Mouse (Mus musculus) MEL (cell line): ENCODE measurements around the gene Gpr171. TPM values are rescaled to one million over a fixed set of nuclear protein-coding genes. Genes with fewer than 3 reads are reported as not detected.
"Not testable (repeated sequence)": the region's sequence is repeated elsewhere in the genome, so short reads cannot be mapped to it uniquely, and the experiment has no call there.

Experiments used
- DNase-seq: peaks from one replicate; pipeline ENCODE4 v3.0.0; 2011; ENCODE audit warnings: low read depth, low spot score
- H3K27ac ChIP-seq: 2 replicates; pipeline ENCODE4 v1.5.1; 2012; ENCODE audit warnings: low read depth, mild to moderate bottlenecking, control low read depth, low read length, moderate library complexity; ENCODE audit not compliant: control insufficient read depth
- H3K27me3 ChIP-seq, 2 experiments: fragments of 150-350 bp in 1 of 2; sonication (generic) in 1 of 2; 2 replicates each; pipeline ENCODE4 v1.6.1; 2012; ENCODE audit warnings: low read length in 2 of 2, mild to moderate bottlenecking in 2 of 2, improper control_type of control experiment in 1 of 2, moderate library complexity in 1 of 2; ENCODE audit not compliant: insufficient read depth in 2 of 2, control insufficient read depth in 1 of 2
- H3K36me3 ChIP-seq, 2 experiments: 2 replicates each; pipeline ENCODE4 v1.6.1; 2012 to 2014; ENCODE audit warnings: low read length in 2 of 2, improper control_type of control experiment in 1 of 2, inconsistent platforms in 1 of 2, mild to moderate bottlenecking in 1 of 2; ENCODE audit not compliant: insufficient read depth in 2 of 2, control insufficient read depth in 1 of 2
- H3K4me1 ChIP-seq, 2 experiments: fragments of 150-350 bp in 1 of 2; sonication (generic) in 1 of 2; 2 replicates each; pipeline ENCODE4 v1.6.1; 2012; ENCODE audit warnings: low read length in 2 of 2, improper control_type of control experiment in 1 of 2, mild to moderate bottlenecking in 1 of 2; ENCODE audit not compliant: insufficient read depth in 2 of 2, control insufficient read depth in 1 of 2
- H3K4me3 ChIP-seq, 2 experiments: fragments of 150-350 bp in 1 of 2; sonication (generic) in 1 of 2; 2 replicates each; pipeline ENCODE4 v1.5.1; 2012; ENCODE audit warnings: low read depth in 2 of 2, low read length in 2 of 2, mild to moderate bottlenecking in 2 of 2, moderate library complexity in 2 of 2, control low read depth in 1 of 2, improper control_type of control experiment in 1 of 2; ENCODE audit not compliant: control insufficient read depth in 1 of 2, insufficient read depth in 1 of 2
- H3K79me2 ChIP-seq: 2 replicates; pipeline ENCODE4 v1.6.1; 2012; ENCODE audit warnings: mild to moderate bottlenecking, low read length, moderate library complexity; ENCODE audit not compliant: control insufficient read depth, poor library complexity, insufficient read depth
- H3K9ac ChIP-seq: 2 replicates; pipeline ENCODE4 v1.6.1; 2012; ENCODE audit warnings: low read depth, mild to moderate bottlenecking, control low read depth, low read length, moderate library complexity; ENCODE audit not compliant: control insufficient read depth, poor library complexity, severe bottlenecking
- H3K9me3 ChIP-seq: fragments of 150-350 bp; sonication (generic); replicated peaks from 2 replicates; pipeline ENCODE4 v1.6.1; 2012; ENCODE audit warnings: mild to moderate bottlenecking, low read length, improper control_type of control experiment, moderate library complexity; ENCODE audit not compliant: insufficient read depth
- CHD1 ChIP-seq: IDR thresholded peaks from 2 replicates; pipeline ENCODE4 v1.6.1; 2012; ENCODE audit warnings: low read depth, mild to moderate bottlenecking, inconsistent platforms, low read length, improper control_type of control experiment
- CTCF ChIP-seq, 3 experiments: IDR thresholded peaks in 2 of 3; conservative IDR thresholded peaks in 1 of 3; 2 replicates each; pipeline ENCODE4 v1.5.1; 2011 to 2012; ENCODE audit warnings: low read length in 3 of 3, low read depth in 2 of 3, mild to moderate bottlenecking in 2 of 3, improper control_type of control experiment in 1 of 3, inconsistent platforms in 1 of 3, mixed read lengths in 1 of 3, moderate library complexity in 1 of 3; ENCODE audit not compliant: control insufficient read depth in 1 of 3, insufficient read depth in 1 of 3, poor library complexity in 1 of 3, severe bottlenecking in 1 of 3
- ELF1 ChIP-seq: IDR thresholded peaks from 2 replicates; pipeline ENCODE4 v1.6.1; 2014; ENCODE audit warnings: low read depth, mild to moderate bottlenecking, inconsistent platforms, low read length, improper control_type of control experiment, moderate library complexity
- EP300 ChIP-seq, 2 experiments: IDR thresholded peaks; 2 replicates each; pipeline ENCODE4 v1.6.1; 2011; ENCODE audit warnings: improper control_type of control experiment in 2 of 2, low read length in 2 of 2, low read depth in 1 of 2, mild to moderate bottlenecking in 1 of 2
- ETS1 ChIP-seq: IDR thresholded peaks from 2 replicates; pipeline ENCODE4 v1.6.1; 2012; ENCODE audit warnings: low read depth, mild to moderate bottlenecking, inconsistent platforms, low read length, improper control_type of control experiment, moderate library complexity
- GABPA ChIP-seq: IDR thresholded peaks from 2 replicates; pipeline ENCODE4 v1.6.1; 2012; ENCODE audit warnings: low read depth, mild to moderate bottlenecking, inconsistent platforms, low read length, improper control_type of control experiment, moderate library complexity
- MAZ ChIP-seq: IDR thresholded peaks from 2 replicates; pipeline ENCODE4 v1.6.1; 2012; ENCODE audit warnings: low read depth, mild to moderate bottlenecking, inconsistent platforms, low read length, improper control_type of control experiment
- MXI1 ChIP-seq: IDR thresholded peaks from 2 replicates; pipeline ENCODE4 v1.6.1; 2011; ENCODE audit warnings: mild to moderate bottlenecking, low read depth, low read length, improper control_type of control experiment
- MYC ChIP-seq: IDR thresholded peaks from 2 replicates; pipeline ENCODE4 v1.6.1; 2011; ENCODE audit warnings: low read depth, mild to moderate bottlenecking, low read length, improper control_type of control experiment, moderate library complexity
- POLR2AphosphoS2 ChIP-seq: IDR thresholded peaks from 2 replicates; pipeline ENCODE4 v1.6.1; 2011; ENCODE audit warnings: low read length, improper control_type of control experiment
- RAD21 ChIP-seq: IDR thresholded peaks from 2 replicates; pipeline ENCODE4 v1.6.1; 2011; ENCODE audit warnings: mild to moderate bottlenecking, low read depth, low read length, improper control_type of control experiment
- SMC3 ChIP-seq: IDR thresholded peaks from 2 replicates; pipeline ENCODE4 v1.6.1; 2011; ENCODE audit warnings: low read depth, low read length, improper control_type of control experiment
- TBP ChIP-seq: IDR thresholded peaks from 2 replicates; pipeline ENCODE4 v1.8.0; 2011; ENCODE audit warnings: low read depth, low read length, improper control_type of control experiment
- USF1 ChIP-seq: IDR thresholded peaks from 2 replicates; pipeline ENCODE4 v1.6.1; 2014; ENCODE audit warnings: low read depth, mild to moderate bottlenecking, inconsistent platforms, low read length, improper control_type of control experiment, moderate library complexity
- ZC3H11A ChIP-seq: IDR thresholded peaks from 2 replicates; pipeline ENCODE4 v1.6.1; 2012; ENCODE audit warnings: low read depth, mild to moderate bottlenecking, inconsistent platforms, low read length, improper control_type of control experiment
- ZNF384 ChIP-seq: IDR thresholded peaks from 2 replicates; pipeline ENCODE4 v1.6.1; 2012; ENCODE audit warnings: low read depth, mild to moderate bottlenecking, inconsistent platforms, low read length, improper control_type of control experiment
- polyA plus RNA-seq, 2 experiments: library from polyadenylated mRNA; stranded (reverse) in 1 of 2; unstranded in 1 of 2; fragments of >175 nt in 1 of 2; fragments of >200 nt in 1 of 2; gene quantifications; 2 replicates each; pipeline versions ENCODE4 v1.2.1 to v1.2.4; 2012; ENCODE audit warnings: low replicate concordance in 2 of 2, low read depth in 1 of 2; ENCODE audit not compliant: insufficient read length in 2 of 2, insufficient read depth in 1 of 2, missing spikeins in 1 of 2
- total RNA-seq: library from RNA; depleted of rRNA; stranded (reverse); fragments of 300-350 nt; gene quantifications from 2 replicates; pipeline ENCODE4 v1.2.3, GENCODE M21; 2012

Gpr171 gene
- total and polyA plus RNA-seq, 3 experiments: not detected

GRCm38 (mm10) chr3:59077278-59077677 lies 24.3 kb downstream of the Gpr171 start:
- no peak overlapping the region for H3K9ac ChIP-seq
- DNase-seq: peak; percentile 58
- no peaks in the 10 kb centered on the region for H3K79me2 ChIP-seq
- peaks cover 5% of the 10 kb centered on the region in 2 experiments for H3K27me3 ChIP-seq
- no peaks in the 10 kb centered on the region for H3K4me1 ChIP-seq
- H3K4me3 ChIP-seq: no peak overlapping the region
- peak; percentile 82 for TF ChIP-seq SMC3
- TF ChIP-seq ZC3H11A: peak; percentile 85
- peak; percentile 96 for TF ChIP-seq RAD21
- TF ChIP-seq CTCF (IDR thresholded peaks at IDR 0.05 in 2 of 3, conservative IDR thresholded peaks at IDR 0.05 in 1 of 3; ENCODE audit: control insufficient read depth in 1 of 3, insufficient read depth in 1 of 3, low read depth in 2 of 3, low read length in 3 of 3, poor library complexity in 1 of 3, severe bottlenecking in 1 of 3): peak; percentile 31 to 88 (median 44); a peak in 5 of 6 replicates
- no peak for TF ChIP-seq TBP
- H3K9me3 ChIP-seq: no peaks in the 10 kb centered on the region
- no peaks in the 10 kb centered on the region for H3K36me3 ChIP-seq
- H3K27ac ChIP-seq: no peak overlapping the region

- DNase-seq: peak; percentile 54
- H3K36me3 ChIP-seq, H3K27me3 ChIP-seq, H3K27ac ChIP-seq, H3K9ac ChIP-seq, H3K4me1 ChIP-seq, H3K9me3 ChIP-seq, H3K79me2 ChIP-seq, H3K4me3 ChIP-seq: not testable (repeated sequence)
- TF ChIP-seq ZC3H11A: peak; percentile 12; the same call in 1 of the 2 replicates
- peak; percentile 43; the same call in 1 of the 2 replicates for TF ChIP-seq SMC3
- TF ChIP-seq CTCF (IDR thresholded peaks at IDR 0.05 in 2 of 3, conservative IDR thresholded peaks at IDR 0.05 in 1 of 3; ENCODE audit: control insufficient read depth in 1 of 3, insufficient read depth in 1 of 3, low read depth in 2 of 3, low read length in 3 of 3, poor library complexity in 1 of 3, severe bottlenecking in 1 of 3): peak in 2 of 3 experiments; percentile 10 to 51; a peak in 3 of 6 replicates
- peak; percentile 28 for TF ChIP-seq RAD21
- TF ChIP-seq USF1: peak; percentile 34; the same call in 1 of the 2 replicates
- TF ChIP-seq ELF1: peak; percentile 54; the same call in 1 of the 2 replicates
Observed at GRCm38 (mm10) chr3:59069071-59069470, 32.5 kb downstream of the Gpr171 start.

- H3K27ac ChIP-seq: no peak overlapping the region
- peaks cover 0 to 11% of the 10 kb centered on the region in 2 experiments; a peak in 3 of 4 replicates for H3K4me1 ChIP-seq
- no peak for TF ChIP-seq POLR2AphosphoS2
- no peak for TF ChIP-seq MAZ
- no peak for TF ChIP-seq TBP
- no peak for TF ChIP-seq ETS1
- TF ChIP-seq CHD1: no peak
- TF ChIP-seq MXI1: no peak
- TF ChIP-seq ZNF384: no peak
- no peak for TF ChIP-seq MYC
- no peak for TF ChIP-seq EP300 (IDR thresholded peaks at IDR 0.05; ENCODE audit: low read depth in 1 of 2, low read length in 2 of 2)
- TF ChIP-seq GABPA: no peak
- H3K27me3 ChIP-seq: no peaks in the 10 kb centered on the region
- H3K4me3 ChIP-seq: no peak overlapping the region
- DNase-seq: no peak
- H3K9me3 ChIP-seq: no peaks in the 10 kb centered on the region
- H3K36me3 ChIP-seq: peaks cover 0 to 3% of the 10 kb centered on the region in 2 experiments; a peak in 1 of 4 replicates
- H3K9ac ChIP-seq: no peak overlapping the region
- no peaks in the 10 kb centered on the region for H3K79me2 ChIP-seq
Observed at GRCm38 (mm10) chr3:59066558-59067294, 34.9 kb downstream of the Gpr171 start.
